Comparison of ENCODE assay signal across 8 mouse cellular contexts in the genomic region with DNA sequence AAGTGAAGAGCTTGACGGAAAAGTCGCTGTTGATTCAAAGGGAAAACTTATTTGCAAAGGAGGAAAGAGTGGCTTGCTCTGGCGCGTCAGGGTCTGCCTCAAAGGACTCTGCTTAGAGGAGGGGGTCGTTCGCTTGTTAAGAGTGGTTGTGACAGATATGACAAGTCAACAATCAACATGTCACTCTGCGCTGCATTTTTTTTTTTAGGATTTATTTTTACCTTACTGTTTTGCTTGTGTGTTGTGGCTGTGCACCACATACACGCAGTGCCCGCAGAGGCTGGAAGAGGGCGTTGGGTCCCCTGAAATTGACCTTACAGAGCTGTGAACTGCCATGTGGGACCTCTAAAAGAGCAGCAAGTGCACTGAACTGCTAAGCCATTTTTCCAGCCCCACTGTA. TPM values are rescaled to one million over a fixed set of nuclear protein-coding genes. Genes with fewer than 3 reads are reported as not detected.
DNase-seq lines count a peak whose midpoint lies in the region; ATAC-seq and TF ChIP-seq lines count a peak whose summit lies in the region.

No protein-coding gene starts in this region.

- DNase-seq in layer of hippocampus, adult 2 months (ENCODE audit: low spot score in 2 of 2), result no peak
- no peak for DNase-seq in layer of hippocampus, postnatal 25 days (ENCODE audit: extremely low spot score in 1 of 2, low spot score in 1 of 2)
- no peak for DNase-seq in liver, adult 2 months (ENCODE audit: extremely low read depth, low read depth, low spot score)
- no peak for DNase-seq in layer of hippocampus, postnatal 14 days (ENCODE audit: low spot score in 2 of 2)
- DNase-seq in yolk sac, embryonic 10.5 days (ENCODE audit: low spot score), result no peak

- no peak; the same call in 1 of the 2 replicates for TF ChIP-seq CTCF in layer of hippocampus, adult 2 months (conservative IDR thresholded peaks at IDR 0.05)
- peak; percentile 28; the same call in 1 of the 2 replicates for TF ChIP-seq CTCF in liver, adult 2 months (IDR thresholded peaks at IDR 0.05; ENCODE audit: low read depth, low read length)
- TF ChIP-seq CTCF in small intestine, adult 2 months (IDR thresholded peaks at IDR 0.05; ENCODE audit: extremely low read depth, insufficient read length, insufficient replicate concordance, low read depth, low read length), result no peak

- H3K36me3 ChIP-seq in forebrain, embryonic 16.5 days (ENCODE audit: control insufficient read depth, insufficient read depth), result peaks cover 8% of the 10 kb centered on the region
- H3K36me3 ChIP-seq in liver, adult 2 months (ENCODE audit: control insufficient read depth, insufficient read depth, low read length), result peaks cover 3% of the 10 kb centered on the region; the same call in 1 of the 2 replicates
- peaks cover 5% of the 10 kb centered on the region for H3K36me3 ChIP-seq in small intestine, adult 2 months (ENCODE audit: control insufficient read depth, insufficient read depth, low read length)

- peak overlapping the region; percentile 70 for H3K9ac ChIP-seq in forebrain, embryonic 16.5 days (replicated peaks; ENCODE audit: low read depth, low read length)
- peak overlapping the region; percentile 28; the same call in 1 of the 2 replicates for H3K9ac ChIP-seq in liver, adult 2 months (ENCODE audit: low read depth, low read length)

- H3K4me2 ChIP-seq in forebrain, embryonic 16.5 days (ENCODE audit: low read length), result peak overlapping the region; percentile 53

- H3K27me3 ChIP-seq in forebrain, embryonic 16.5 days (replicated peaks; ENCODE audit: control insufficient read depth, insufficient read depth, low read length), result no peaks in the 10 kb centered on the region
- H3K27me3 ChIP-seq in liver, adult 2 months (ENCODE audit: control insufficient read depth, insufficient read depth, low read length), result no peaks in the 10 kb centered on the region
- no peaks in the 10 kb centered on the region for H3K27me3 ChIP-seq in small intestine, adult 2 months (ENCODE audit: control insufficient read depth, insufficient read depth, low read length)

- WGBS in forebrain, embryonic 16.5 days, result 2% methylated on average over 10 of the region's 10 CpGs
- 8% methylated on average over 10 of the region's 10 CpGs for WGBS in liver, adult 2 months
- WGBS in small intestine, adult 2 months, result 6% methylated on average over 10 of the region's 10 CpGs

- H3K4me1 ChIP-seq in forebrain, embryonic 16.5 days (replicated peaks; ENCODE audit: control insufficient read depth, insufficient read depth, low read length), result peaks cover 11% of the 10 kb centered on the region
- H3K4me1 ChIP-seq in liver, adult 2 months (ENCODE audit: control insufficient read depth, insufficient read depth, low read length), result no peaks in the 10 kb centered on the region
- peaks cover 3% of the 10 kb centered on the region; the same call in 1 of the 2 replicates for H3K4me1 ChIP-seq in small intestine, adult 2 months (ENCODE audit: control insufficient read depth, insufficient read depth, insufficient read length, low read length)

- peaks cover 7% of the 10 kb centered on the region; the same call in 1 of the 2 replicates for H3K9me3 ChIP-seq in forebrain, embryonic 16.5 days (ENCODE audit: control insufficient read depth, low read length)

- H3K27ac ChIP-seq in layer of hippocampus, adult 2 months, result peak overlapping the region; percentile 92
- H3K27ac ChIP-seq in forebrain, embryonic 16.5 days (ENCODE audit: low read length), result peak overlapping the region; percentile 68
- H3K27ac ChIP-seq in liver, adult 2 months (replicated peaks; ENCODE audit: insufficient read depth, low read depth, low read length), result no peak overlapping the region
- H3K27ac ChIP-seq in small intestine, adult 2 months (ENCODE audit: insufficient read depth, low read depth, low read length), result no peak overlapping the region

- peak overlapping the region; percentile 90 for H3K4me3 ChIP-seq in layer of hippocampus, adult 2 months
- peak overlapping the region; percentile 60 for H3K4me3 ChIP-seq in forebrain, embryonic 16.5 days (replicated peaks; ENCODE audit: low read length)
- peak overlapping the region; percentile 82 for H3K4me3 ChIP-seq in liver, adult 2 months (ENCODE audit: insufficient read depth, low read depth, low read length)
- H3K4me3 ChIP-seq in small intestine, adult 2 months (ENCODE audit: low read depth, low read length), result peak overlapping the region; percentile 81

- H3K79me2 ChIP-seq in liver, adult 2 months (ENCODE audit: control insufficient read depth, insufficient read depth, low read length), result peaks cover 4% of the 10 kb centered on the region; the same call in 1 of the 2 replicates

- TF ChIP-seq POLR2A in liver, adult 2 months (IDR thresholded peaks at IDR 0.05; ENCODE audit: extremely low read depth, insufficient read depth, low read length), result no peak
- no peak for TF ChIP-seq POLR2A in small intestine, adult 2 months (IDR thresholded peaks at IDR 0.05; ENCODE audit: low read depth, low read length)

- peak; percentile 17 for ATAC-seq in activated CD4-positive, CD25-positive, alpha-beta regulatory T cell, adult 4 months
- peak; percentile 78 for ATAC-seq in forebrain, embryonic 16.5 days

RNA-seq across cellular contexts. Expression of gene Mrps25, which starts 0.3 kb away (rescaled TPM):
- 10 to 100 TPM; 49.5 to 51.8 TPM for total RNA-seq in layer of hippocampus, adult 2 months (2021)
- 10 to 100 TPM; 50.0 to 56.0 TPM for total RNA-seq in layer of hippocampus, postnatal 25 days (2021)
- polyA plus RNA-seq in activated CD4-positive, CD25-positive, alpha-beta regulatory T cell, adult 4 months (2017; shearing (Covaris generic)), result 10 to 100 TPM; 55.9 to 56.5 TPM
- 58.7 and 65.8 TPM in 2 replicates for polyA plus RNA-seq in forebrain, embryonic 16.5 days (2015; fragmentation: Nextera tagmentation; extraction: Ambion mirVana)
- total RNA-seq in liver, adult 2 months (2014; rRNA removed), result 9.7 and 10.0 TPM in 2 replicates
- 5.0 and 5.6 TPM in 2 replicates for polyA plus RNA-seq in liver, adult 2 months (2012; rRNA removed)
- 5.1 and 5.4 TPM in 2 replicates for polyA plus RNA-seq in small intestine, adult 2 months (2012; rRNA removed)
- 10 to 100 TPM; 53.0 to 58.5 TPM for total RNA-seq in layer of hippocampus, postnatal 14 days (2021)

RNA-seq across cellular contexts. Expression of gene Rbsn, which starts 30.5 kb away (rescaled TPM):
- total RNA-seq in layer of hippocampus, adult 2 months (2021), result 10 to 100 TPM; 42.8 to 44.1 TPM
- 10 to 100 TPM; 36.1 to 38.7 TPM for total RNA-seq in layer of hippocampus, postnatal 25 days (2021)
- polyA plus RNA-seq in activated CD4-positive, CD25-positive, alpha-beta regulatory T cell, adult 4 months (2017; shearing (Covaris generic)), result 1 to 10 TPM; 9.2 to 10.0 TPM
- 34.6 and 37.9 TPM in 2 replicates for polyA plus RNA-seq in forebrain, embryonic 16.5 days (2015; fragmentation: Nextera tagmentation; extraction: Ambion mirVana)
- 6.1 and 6.7 TPM in 2 replicates for total RNA-seq in liver, adult 2 months (2014; rRNA removed)
- 3.9 and 4.1 TPM in 2 replicates for polyA plus RNA-seq in liver, adult 2 months (2012; rRNA removed)
- 3.4 and 5.2 TPM in 2 replicates for polyA plus RNA-seq in small intestine, adult 2 months (2012; rRNA removed)
- 10 to 100 TPM; 28.8 to 36.5 TPM for total RNA-seq in layer of hippocampus, postnatal 14 days (2021)

Comparison
In these comparisons a context has a peak if more than half of its experiments do, and no peak if none do; other contexts are left out.
1. H3K27ac ChIP-seq: peak in layer of hippocampus, adult 2 months (single experiment) and forebrain, embryonic 16.5 days (single experiment); none in liver, adult 2 months (single experiment) and small intestine, adult 2 months (single experiment).
2. Peak in every context shown above with its lines, with median percentiles within 50 percentile points of each other: H3K4me3 ChIP-seq.